Mouse (Mus musculus) CD4-positive helper T cell, adult 2 months (primary cell): ENCODE data around the gene Frs2.
A peak's percentile ranks its signal among the peaks of the same experiment; 100 is the strongest.
"Not testable (repeated sequence)": the region's sequence is repeated elsewhere in the genome, so short reads cannot be mapped to it uniquely, and the experiment has no call there.

Source experiments
- DNase-seq: peaks from one replicate; pipeline ENCODE4 v3.0.0-alpha.2; 2012; ENCODE audit warnings: low read depth, missing footprints, low spot score

The Frs2 gene

GRCm38 (mm10) chr10:117043497-117044166 is 104.7 kb downstream of the Frs2 start:
- DNase-seq: not testable (repeated sequence)

- no peak for DNase-seq
These were observed 106.0 kb downstream of the Frs2 start for GRCm38 (mm10) chr10:117042295-117042694.

GRCm38 (mm10) chr10:117040355-117040754 is 108.0 kb downstream of the Frs2 start:
- no peak for DNase-seq

GRCm38 (mm10) chr10:117033785-117034184 is 114.5 kb downstream of the Frs2 start:
- DNase-seq: peak; percentile 74

GRCm38 (mm10) chr10:117031160-117031559 is 117.2 kb downstream of the Frs2 start:
- no peak for DNase-seq

- DNase-seq: peak; percentile 11
These were observed 122.2 kb downstream of the Frs2 start for GRCm38 (mm10) chr10:117026176-117026575.

GRCm38 (mm10) chr10:117025776-117026175 is 122.6 kb downstream of the Frs2 start:
- DNase-seq: not testable (repeated sequence)

GRCm38 (mm10) chr10:117023693-117024092 is 124.6 kb downstream of the Frs2 start:
- DNase-seq: no peak

- no peak for DNase-seq
These were observed 127.1 kb downstream of the Frs2 start for GRCm38 (mm10) chr10:117021020-117021754.
